Mouse (Mus musculus) kidney, adult 2 months (tissue): ENCODE results near the gene Arhgef11.

Source experiments
- CTCF ChIP-seq: fragments of 200-500 bp; conservative IDR thresholded peaks from 2 replicates; pipeline ENCODE4 v1.5.1; 2011; ENCODE audit warnings: low read depth, mild to moderate bottlenecking, control low read depth, low read length, moderate library complexity, mixed read lengths; ENCODE audit not compliant: insufficient read depth, insufficient read length
- POLR2A ChIP-seq: fragments of 200-500 bp; IDR thresholded peaks from one replicate; pipeline ENCODE4 v1.6.1; 2011; ENCODE audit warnings: low read depth, low read length, control low read depth

DNA sequence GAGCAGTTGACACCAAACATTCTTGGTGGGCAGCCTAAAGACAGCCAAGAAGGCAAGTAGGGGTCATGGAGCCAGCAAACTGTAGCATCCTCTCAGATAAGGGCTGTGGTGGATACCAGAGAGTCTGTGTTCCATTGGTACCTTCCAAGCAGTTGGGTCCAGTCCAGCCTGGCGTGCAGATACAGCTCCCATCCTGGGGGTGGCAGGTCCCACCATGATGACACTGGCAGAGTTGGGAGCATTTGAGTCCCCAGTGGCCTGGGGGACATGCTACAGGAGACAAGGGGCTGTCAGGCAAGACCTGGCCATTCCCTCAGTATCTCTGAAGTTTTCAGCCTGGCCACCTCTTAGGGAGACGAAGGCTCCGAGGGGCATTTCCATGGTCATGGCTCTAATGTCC, 135.2 kb downstream of the Arhgef11 start:
- TF ChIP-seq POLR2A (no peak), CTCF (no peak)
